Mouse (Mus musculus): ENCODE measurements around the gene Zfp931. TPM values are rescaled to one million over a fixed set of nuclear protein-coding genes. Genes with fewer than 3 reads are reported as not detected.
"Not testable (repeated sequence)": the region's sequence is repeated elsewhere in the genome, so short reads cannot be mapped to it uniquely, and the experiment has no call there.

Gene Zfp931
- polyA plus RNA-seq, 1 experiment from 2014 or later = 20.9 TPM

- not testable (repeated sequence) for H3K4me1 ChIP-seq (replicated peaks; ENCODE audit: control insufficient read depth, insufficient read depth, low read length); H3K36me3 ChIP-seq (ENCODE audit: control insufficient read depth, insufficient read depth, low read length); ATAC-seq (replicated peaks; ENCODE audit: low FRiP score, low TSS enrichment, low read depth); DNase-seq (ENCODE audit: low spot score); H3K27me3 ChIP-seq (replicated peaks; ENCODE audit: control insufficient read depth, insufficient read depth, low read length); H3K27ac ChIP-seq (ENCODE audit: low read depth); H3K9me3 ChIP-seq (ENCODE audit: control insufficient read depth, low read length)
- Histone ChIP-seq H3K9ac (ENCODE audit: low read length) (peak overlapping the region; percentile 50), H3K4me3 (ENCODE audit: low read depth, low read length) (peak overlapping the region; percentile 51), H3K4me2 (ENCODE audit: low read length) (peak overlapping the region; percentile 47)
- 31% methylated on average over 2 of the region's 2 CpGs for WGBS
These were observed 54.4 kb downstream of the Zfp931 start for GRCm38 (mm10) chr2:178023861-178024260.

- H3K4me2 ChIP-seq (ENCODE audit: low read length) = peak within 1 kb of the TSS; percentile 47
- H3K9me3 ChIP-seq (ENCODE audit: control insufficient read depth, low read length); H3K36me3 ChIP-seq (ENCODE audit: control insufficient read depth, insufficient read depth, low read length); H3K4me1 ChIP-seq (replicated peaks; ENCODE audit: control insufficient read depth, insufficient read depth, low read length); ATAC-seq (replicated peaks; ENCODE audit: low FRiP score, low TSS enrichment, low read depth); H3K27me3 ChIP-seq (replicated peaks; ENCODE audit: control insufficient read depth, insufficient read depth, low read length); H3K27ac ChIP-seq (ENCODE audit: low read depth): not testable (repeated sequence)
- WGBS = 2% methylated on average over 12 of the region's 15 CpGs
- DNase-seq (ENCODE audit: low spot score) = peak; percentile 54
- peak within 1 kb of the TSS; percentile 50 for H3K9ac ChIP-seq (ENCODE audit: low read length)
- peak within 1 kb of the TSS; percentile 51 for H3K4me3 ChIP-seq (ENCODE audit: low read depth, low read length)
These were observed 55.2 kb downstream of the Zfp931 start, which contains the start of gene Zfp971 for GRCm38 (mm10) chr2:178023011-178023611. Gene Zfp971 (plus strand): TSS chr2:178023284.

- not testable (repeated sequence) for DNase-seq (ENCODE audit: low spot score); ATAC-seq (replicated peaks; ENCODE audit: low FRiP score, low TSS enrichment, low read depth)
- WGBS = 76% methylated on average over 8 of the region's 8 CpGs
These were observed 57.5 kb downstream of the Zfp931 start for GRCm38 (mm10) chr2:178020773-178021172.

DNA sequence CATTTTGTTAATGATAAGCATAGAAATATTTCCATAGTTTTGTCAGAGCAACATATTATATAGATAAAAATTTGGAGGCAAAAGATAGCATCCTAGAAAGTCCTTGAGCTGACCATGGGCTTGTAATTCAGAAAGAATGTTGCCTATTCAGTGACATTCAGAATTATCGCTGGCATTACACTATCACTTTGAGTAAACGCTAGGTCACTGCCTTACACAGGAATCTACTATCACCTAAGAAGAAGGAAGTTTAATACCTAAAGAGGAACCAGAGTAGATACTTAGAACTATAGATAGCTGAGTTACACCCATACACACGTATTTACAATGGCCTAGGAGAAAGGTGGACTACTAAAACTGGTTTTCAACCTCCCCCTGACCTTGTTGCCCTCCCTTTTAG, 58.8 kb downstream of the Zfp931 start:
- H3K4me1 ChIP-seq (replicated peaks; ENCODE audit: control insufficient read depth, insufficient read depth, low read length); H3K9me3 ChIP-seq (ENCODE audit: control insufficient read depth, low read length): not testable (repeated sequence)

More at GRCm38 (mm10) chr2:178020773-178021172, 57.5 kb downstream of the Zfp931 start:
- H3K4me1 ChIP-seq (replicated peaks; ENCODE audit: control insufficient read depth, insufficient read depth, low read length); H3K9ac ChIP-seq (ENCODE audit: low read length); H3K4me2 ChIP-seq (ENCODE audit: low read length); H3K27ac ChIP-seq (ENCODE audit: low read depth); H3K9me3 ChIP-seq (ENCODE audit: control insufficient read depth, low read length); H3K4me3 ChIP-seq (ENCODE audit: low read depth, low read length); H3K36me3 ChIP-seq (ENCODE audit: control insufficient read depth, insufficient read depth, low read length); H3K27me3 ChIP-seq (replicated peaks; ENCODE audit: control insufficient read depth, insufficient read depth, low read length): not testable (repeated sequence)

More for the DNA sequence above, 58.8 kb downstream of the Zfp931 start:
- DNase-seq (ENCODE audit: low spot score); H3K27me3 ChIP-seq (replicated peaks; ENCODE audit: control insufficient read depth, insufficient read depth, low read length); H3K27ac ChIP-seq (ENCODE audit: low read depth); H3K4me2 ChIP-seq (ENCODE audit: low read length); H3K9ac ChIP-seq (ENCODE audit: low read length); H3K36me3 ChIP-seq (ENCODE audit: control insufficient read depth, insufficient read depth, low read length); ATAC-seq (replicated peaks; ENCODE audit: low FRiP score, low TSS enrichment, low read depth); H3K4me3 ChIP-seq (ENCODE audit: low read depth, low read length): not testable (repeated sequence)
- 86% methylated on average over 3 of the region's 3 CpGs for WGBS

Other genes starting within 250 kb of the Zfp931 start
- gene Gm14325, start 238.1 kb downstream of the Zfp931 start, polyA plus RNA-seq (2014; fragmentation: Nextera tagmentation; extraction: Ambion mirVana) = 31.0 and 33.4 TPM in 2 replicates
- gene Gm14327, start 181.4 kb downstream of the Zfp931 start, polyA plus RNA-seq (2014; fragmentation: Nextera tagmentation; extraction: Ambion mirVana) = 3.8 and 4.2 TPM in 2 replicates
- gene Zfp972, start 152.9 kb downstream of the Zfp931 start, polyA plus RNA-seq (2014; fragmentation: Nextera tagmentation; extraction: Ambion mirVana) = not detected in 2 replicates
- gene Gm14326, start 121.2 kb downstream of the Zfp931 start, polyA plus RNA-seq (2014; fragmentation: Nextera tagmentation; extraction: Ambion mirVana) = 18.6 and 21.4 TPM in 2 replicates
- 13.7 and 16.6 TPM in 2 replicates for gene Zfp971, start 55.2 kb downstream of the Zfp931 start, polyA plus RNA-seq (2014; fragmentation: Nextera tagmentation; extraction: Ambion mirVana)
- 2.3 and 3.3 TPM in 2 replicates for gene Phactr3, start 40.5 kb upstream of the Zfp931 start, polyA plus RNA-seq (2014; fragmentation: Nextera tagmentation; extraction: Ambion mirVana)